Mouse (Mus musculus) kidney, adult 2 months (tissue): Measurements from ENCODE around the gene Gm7544.
"Not testable (repeated sequence)": the region's sequence is repeated elsewhere in the genome, so short reads cannot be mapped to it uniquely, and the experiment has no call there.

Experiments used
- CTCF ChIP-seq: fragments of 200-500 bp; conservative IDR thresholded peaks from 2 replicates; pipeline ENCODE4 v1.5.1; 2011; ENCODE audit warnings: low read depth, mild to moderate bottlenecking, control low read depth, low read length, moderate library complexity, mixed read lengths; ENCODE audit not compliant: insufficient read depth, insufficient read length
- POLR2A ChIP-seq: fragments of 200-500 bp; IDR thresholded peaks from one replicate; pipeline ENCODE4 v1.6.1; 2011; ENCODE audit warnings: low read depth, low read length, control low read depth

GRCm38 (mm10) chr1:82943295-82943694 lies 12.5 kb downstream of the Gm7544 start, which contains the start of gene A030003K21Rik:
- TF ChIP-seq POLR2A, CTCF: not testable (repeated sequence)
